Mouse (Mus musculus): ENCODE measurements at regions not wholly inside any gene's neighbourhood (a gene's known extent, or its start where the extent isn't known, plus 50 kb on each side); places are given as distances from the start of the nearest gene placed in this dataset.
A peak's percentile ranks its signal among the peaks of the same experiment; 100 is the strongest.

- no peaks in the 10 kb centered on the region for H3K4me1 ChIP-seq (replicated peaks)
- no peaks in the 10 kb centered on the region for H3K9me3 ChIP-seq
- H3K36me3 ChIP-seq: no peaks in the 10 kb centered on the region
- WGBS: 42% methylated on average over 17 of the region's 17 CpGs
- H3K27me3 ChIP-seq (replicated peaks): no peaks in the 10 kb centered on the region
- no peak overlapping the region for H3K9ac ChIP-seq
- no peak for ATAC-seq
- H3K4me2 ChIP-seq (replicated peaks): peak overlapping the region; percentile 36
- H3K27ac ChIP-seq: no peak overlapping the region
- H3K4me3 ChIP-seq (replicated peaks): no peak overlapping the region
These were observed 108.7 kb downstream of the Gm26897 start for GRCm38 (mm10) chr5:111842461-111842860.

DNA sequence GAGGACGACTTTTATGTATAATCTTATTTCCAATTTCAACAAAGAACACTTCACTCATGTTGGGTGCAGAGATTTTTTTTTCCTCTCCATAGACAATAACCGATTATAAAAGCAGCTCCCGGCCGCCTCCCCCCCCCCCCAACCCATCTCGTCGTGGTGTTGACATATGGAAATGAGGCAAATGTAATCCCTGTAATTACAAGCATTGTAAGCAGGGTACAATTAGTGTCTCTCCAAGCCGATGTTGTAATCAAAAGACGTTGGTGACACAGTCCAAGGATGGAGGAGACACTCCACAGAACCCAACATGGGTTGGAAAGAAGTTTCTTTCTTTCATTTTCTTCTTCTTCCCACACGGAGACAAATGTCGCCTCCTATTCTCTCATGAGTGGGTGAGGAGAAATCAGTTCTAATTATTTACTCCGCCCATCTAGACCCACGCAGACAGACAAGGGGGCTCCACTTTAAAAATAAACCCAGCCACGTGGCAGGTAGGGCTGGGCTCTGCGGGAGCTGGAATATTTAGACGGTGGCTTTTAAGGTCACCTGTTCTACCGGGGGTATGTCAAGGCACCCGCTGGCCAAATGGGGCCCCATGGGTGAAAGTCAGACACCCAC, 110.0 kb downstream of the Gm26897 start:
- no peak overlapping the region for H3K27ac ChIP-seq
- H3K4me1 ChIP-seq (replicated peaks): no peaks in the 10 kb centered on the region
- 45% methylated on average over 17 of the region's 17 CpGs for WGBS
- no peak overlapping the region for H3K4me3 ChIP-seq (replicated peaks)
- no peak overlapping the region for H3K4me2 ChIP-seq (replicated peaks)
- H3K36me3 ChIP-seq: no peaks in the 10 kb centered on the region
- H3K27me3 ChIP-seq (replicated peaks): no peaks in the 10 kb centered on the region
- H3K9me3 ChIP-seq: no peaks in the 10 kb centered on the region
- ATAC-seq: no peak
- no peak overlapping the region for H3K9ac ChIP-seq

- H3K27me3 ChIP-seq (replicated peaks): no peaks in the 10 kb centered on the region
- no peaks in the 10 kb centered on the region for H3K9me3 ChIP-seq
- no peak overlapping the region for H3K9ac ChIP-seq
- H3K4me2 ChIP-seq (replicated peaks): no peak overlapping the region
- no peak overlapping the region for H3K4me3 ChIP-seq (replicated peaks)
- H3K4me1 ChIP-seq (replicated peaks): no peaks in the 10 kb centered on the region
- 49% methylated on average over 3 of the region's 3 CpGs for WGBS
- ATAC-seq: no peak
- H3K36me3 ChIP-seq: no peaks in the 10 kb centered on the region
- no peak overlapping the region for H3K27ac ChIP-seq
These were observed 110.8 kb downstream of the Gm26897 start for GRCm38 (mm10) chr5:111844528-111844927.

- no peaks in the 10 kb centered on the region for H3K36me3 ChIP-seq
- no peak overlapping the region for H3K27ac ChIP-seq
- no peak overlapping the region for H3K4me2 ChIP-seq (replicated peaks)
- no peaks in the 10 kb centered on the region for H3K9me3 ChIP-seq
- H3K4me3 ChIP-seq (replicated peaks): no peak overlapping the region
- WGBS: 78% methylated on average over 10 of the region's 10 CpGs
- no peaks in the 10 kb centered on the region for H3K27me3 ChIP-seq (replicated peaks)
- H3K4me1 ChIP-seq (replicated peaks): no peaks in the 10 kb centered on the region
- ATAC-seq: no peak
- H3K9ac ChIP-seq: no peak overlapping the region
These were observed 115.2 kb downstream of the Gm26897 start for GRCm38 (mm10) chr5:111848917-111849316.

DNA sequence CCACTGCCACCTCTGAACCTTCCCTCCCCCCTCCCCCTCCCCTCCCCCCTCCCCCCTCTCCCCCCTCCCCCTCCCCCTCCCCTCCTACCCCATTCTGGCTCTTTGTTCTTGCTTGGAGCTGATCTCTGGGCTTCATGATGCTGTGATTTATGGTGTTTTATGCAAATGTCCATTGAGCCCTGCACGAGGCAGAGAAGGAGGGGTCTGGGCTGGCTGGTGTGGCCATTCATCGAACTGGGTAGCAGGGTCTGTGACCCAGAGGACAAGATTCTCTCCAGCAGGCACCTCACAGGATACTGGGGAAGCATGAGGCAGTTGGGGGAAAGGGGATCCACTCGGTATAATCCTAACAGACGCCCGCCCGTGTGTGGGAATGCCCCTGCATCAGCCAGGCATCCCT, 119.0 kb downstream of the Gm26897 start:
- H3K27me3 ChIP-seq (replicated peaks): no peaks in the 10 kb centered on the region
- H3K4me1 ChIP-seq (replicated peaks): no peaks in the 10 kb centered on the region
- no peak overlapping the region for H3K4me3 ChIP-seq (replicated peaks)
- no peak overlapping the region for H3K9ac ChIP-seq
- no peak overlapping the region for H3K4me2 ChIP-seq (replicated peaks)
- H3K36me3 ChIP-seq: no peaks in the 10 kb centered on the region
- H3K27ac ChIP-seq: no peak overlapping the region
- WGBS: 40% methylated on average over 6 of the region's 6 CpGs
- H3K9me3 ChIP-seq: no peaks in the 10 kb centered on the region
- no peak for ATAC-seq

DNA sequence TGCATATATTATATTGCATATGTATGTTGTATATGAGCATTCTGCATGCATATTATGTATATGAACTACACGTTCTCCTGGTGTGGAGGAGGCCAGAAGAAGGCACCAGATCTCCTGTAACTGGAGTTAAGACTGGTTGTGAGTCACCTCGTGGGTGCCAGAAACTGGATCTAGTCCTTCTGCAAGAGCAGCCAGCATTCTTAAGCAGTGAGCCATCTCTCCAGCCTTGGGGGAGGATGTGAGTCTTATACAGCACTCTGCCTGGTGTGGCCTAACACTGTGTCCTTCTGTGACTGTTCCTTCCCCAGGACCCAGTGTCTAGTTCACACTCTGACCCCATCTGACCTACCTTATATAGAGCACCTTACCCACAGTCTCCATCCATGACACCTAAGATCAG, 121.6 kb downstream of the Gm26897 start:
- Histone ChIP-seq H3K9ac (no peak overlapping the region), H3K27ac (no peak overlapping the region), H3K9me3 (no peaks in the 10 kb centered on the region), H3K4me2 (replicated peaks) (no peak overlapping the region), H3K4me1 (replicated peaks) (0 out of 2 replicates have a peak, but pooled peaks cover 5% of the 10 kb centered on the region), H3K4me3 (replicated peaks) (no peak overlapping the region), H3K36me3 (no peaks in the 10 kb centered on the region), H3K27me3 (replicated peaks) (no peaks in the 10 kb centered on the region)
- ATAC-seq: no peak
- WGBS: 66% methylated on average over 2 of the region's 2 CpGs

- H3K4me1 ChIP-seq (replicated peaks): 0 out of 2 replicates have a peak, but pooled peaks cover 5% of the 10 kb centered on the region
- no peak overlapping the region for H3K9ac ChIP-seq
- no peak for ATAC-seq
- no peaks in the 10 kb centered on the region for H3K36me3 ChIP-seq
- H3K27me3 ChIP-seq (replicated peaks): no peaks in the 10 kb centered on the region
- H3K9me3 ChIP-seq: no peaks in the 10 kb centered on the region
- no peak overlapping the region for H3K4me2 ChIP-seq (replicated peaks)
- H3K27ac ChIP-seq: no peak overlapping the region
- no peak overlapping the region for H3K4me3 ChIP-seq (replicated peaks)
- 93% methylated on average over 7 of the region's 7 CpGs for WGBS
These were observed 123.5 kb downstream of the Gm26897 start for GRCm38 (mm10) chr5:111857200-111857599.

DNA sequence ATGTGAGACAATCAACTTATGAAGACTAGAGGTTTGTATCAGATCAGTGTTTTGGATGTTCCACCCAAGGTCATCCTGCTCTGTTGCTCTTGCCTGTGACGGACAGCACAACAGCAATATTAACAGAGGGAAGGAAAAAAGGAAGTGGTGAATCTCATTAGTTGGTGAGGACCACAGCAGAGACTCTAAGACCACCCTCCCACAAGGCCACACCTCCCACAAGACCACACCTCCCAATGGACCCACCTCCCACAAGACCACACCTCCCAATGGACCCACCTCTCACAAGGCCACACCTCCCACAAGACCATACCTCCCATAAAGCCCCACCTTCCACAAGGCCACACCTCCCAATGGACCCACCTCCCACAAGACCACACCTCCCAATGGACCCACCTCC, 126.7 kb downstream of the Gm26897 start:
- no peaks in the 10 kb centered on the region for H3K36me3 ChIP-seq
- H3K9ac ChIP-seq: no peak overlapping the region
- H3K27me3 ChIP-seq (replicated peaks): no peaks in the 10 kb centered on the region
- no peak overlapping the region for H3K27ac ChIP-seq
- H3K4me2 ChIP-seq (replicated peaks): no peak overlapping the region
- H3K4me3 ChIP-seq (replicated peaks): no peak overlapping the region
- H3K4me1 ChIP-seq (replicated peaks): peaks cover 7% of the 10 kb centered on the region; the same call in 1 of the 2 replicates
- H3K9me3 ChIP-seq: no peaks in the 10 kb centered on the region
- ATAC-seq: no peak
- 94% methylated on average over 1 of the region's 1 CpGs for WGBS

GRCm38 (mm10) chr5:111862331-111862730, 128.6 kb downstream of the Gm26897 start:
- 91% methylated on average over 4 of the region's 4 CpGs for WGBS
- H3K4me3 ChIP-seq (replicated peaks): no peak overlapping the region
- H3K4me2 ChIP-seq (replicated peaks): no peak overlapping the region
- no peak overlapping the region for H3K9ac ChIP-seq
- H3K27ac ChIP-seq: no peak overlapping the region
- ATAC-seq: no peak
- H3K4me1 ChIP-seq (replicated peaks): peaks cover 7% of the 10 kb centered on the region; the same call in 1 of the 2 replicates
- no peaks in the 10 kb centered on the region for H3K36me3 ChIP-seq
- no peaks in the 10 kb centered on the region for H3K27me3 ChIP-seq (replicated peaks)
- H3K9me3 ChIP-seq: no peaks in the 10 kb centered on the region

DNA sequence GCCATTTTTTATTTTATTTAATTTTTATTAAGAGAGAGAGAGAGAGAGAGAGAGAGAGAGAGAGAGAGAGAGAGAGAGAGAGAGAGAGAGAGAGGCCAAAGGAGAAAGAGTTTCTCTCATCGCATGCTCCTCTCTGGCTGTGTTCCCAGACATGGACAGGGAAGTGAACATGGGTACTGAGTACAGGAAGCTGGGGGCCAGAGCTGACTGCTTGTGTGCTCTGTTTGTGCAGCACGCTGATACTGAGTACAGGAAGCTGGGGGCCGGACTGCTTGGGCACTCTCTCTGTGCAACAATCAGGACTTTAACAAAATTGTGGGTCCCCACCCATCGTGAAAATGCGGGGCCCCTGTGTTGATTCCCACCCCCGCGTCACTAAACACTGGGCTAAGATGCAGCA, 130.2 kb downstream of the Gm26897 start:
- ATAC-seq: peak; percentile 56; the same call in 1 of the 2 replicates
- Histone ChIP-seq H3K36me3 (no peaks in the 10 kb centered on the region), H3K27me3 (replicated peaks) (no peaks in the 10 kb centered on the region), H3K4me2 (replicated peaks) (0 out of 2 replicates have a peak overlapping the region, but pooled peaks have one; percentile 14), H3K4me1 (replicated peaks) (peaks cover 3% of the 10 kb centered on the region; the same call in 1 of the 2 replicates), H3K9me3 (no peaks in the 10 kb centered on the region), H3K9ac (no peak overlapping the region), H3K4me3 (replicated peaks) (no peak overlapping the region), H3K27ac (no peak overlapping the region)
- WGBS: 44% methylated on average over 7 of the region's 7 CpGs

DNA sequence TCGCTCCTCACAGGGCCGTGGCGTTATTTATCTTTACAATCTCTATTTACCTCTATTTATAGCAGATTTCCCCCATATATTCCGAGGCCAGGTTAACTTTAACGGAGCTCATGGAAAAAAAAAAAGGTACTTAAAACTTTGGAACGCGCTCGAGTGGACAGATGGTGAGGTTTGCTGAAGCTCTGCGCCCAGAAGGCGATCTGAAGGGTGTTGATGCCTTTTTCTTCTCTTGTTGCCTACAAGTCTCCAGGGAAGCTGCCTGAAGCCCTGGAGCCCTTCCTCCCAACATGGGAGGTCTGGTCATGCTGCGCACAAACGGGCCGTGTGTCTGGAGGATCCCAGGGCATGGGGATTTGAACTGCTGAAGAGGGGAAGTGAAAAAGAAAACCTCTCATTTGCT, 130.9 kb downstream of the Gm26897 start:
- Histone ChIP-seq H3K9ac (no peak overlapping the region), H3K4me3 (replicated peaks) (no peak overlapping the region), H3K9me3 (no peaks in the 10 kb centered on the region), H3K4me1 (replicated peaks) (peaks cover 3% of the 10 kb centered on the region; the same call in 1 of the 2 replicates), H3K27me3 (replicated peaks) (no peaks in the 10 kb centered on the region), H3K36me3 (no peaks in the 10 kb centered on the region), H3K27ac (no peak overlapping the region), H3K4me2 (replicated peaks) (0 out of 2 replicates have a peak overlapping the region, but pooled peaks have one; percentile 14)
- no peak for ATAC-seq
- WGBS: 55% methylated on average over 13 of the region's 13 CpGs

DNA sequence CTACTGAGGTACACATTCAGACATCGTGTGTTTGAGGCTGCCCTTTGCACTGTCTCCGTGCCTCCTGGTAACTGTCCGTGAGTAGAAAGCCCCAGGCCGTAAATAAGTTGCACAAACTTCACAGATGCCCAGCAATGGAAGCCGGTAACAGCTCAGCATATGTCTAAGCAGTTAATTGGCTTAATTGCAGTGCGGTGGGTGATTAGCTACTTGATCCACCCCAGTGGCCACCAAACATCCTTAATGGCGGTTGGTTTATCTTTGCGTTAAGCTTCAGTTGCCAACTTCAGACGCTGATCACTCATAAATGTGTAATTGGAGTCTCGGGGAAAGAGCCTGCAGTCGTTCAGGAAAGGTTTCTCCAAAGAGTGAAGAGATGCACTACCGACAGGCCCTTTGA, 135.3 kb downstream of the Gm26897 start:
- H3K36me3 ChIP-seq: no peaks in the 10 kb centered on the region
- 67% methylated on average over 12 of the region's 12 CpGs for WGBS
- H3K9me3 ChIP-seq: peaks cover 13% of the 10 kb centered on the region; the same call in 1 of the 2 replicates
- H3K9ac ChIP-seq: no peak overlapping the region
- ATAC-seq: no peak
- no peak overlapping the region for H3K4me3 ChIP-seq (replicated peaks)
- no peaks in the 10 kb centered on the region for H3K27me3 ChIP-seq (replicated peaks)
- H3K4me2 ChIP-seq (replicated peaks): no peak overlapping the region
- no peak overlapping the region for H3K27ac ChIP-seq
- H3K4me1 ChIP-seq (replicated peaks): peaks cover 3% of the 10 kb centered on the region; the same call in 1 of the 2 replicates

- Histone ChIP-seq H3K9ac (no peak overlapping the region; the same call in 1 of the 2 replicates), H3K4me2 (replicated peaks) (no peak overlapping the region; the same call in 1 of the 2 replicates), H3K27me3 (replicated peaks) (no peaks in the 10 kb centered on the region), H3K27ac (peak overlapping the region; percentile 49; the same call in 1 of the 2 replicates), H3K9me3 (no peaks in the 10 kb centered on the region), H3K4me3 (replicated peaks) (no peak overlapping the region), H3K36me3 (no peaks in the 10 kb centered on the region), H3K4me1 (replicated peaks) (peaks cover 19% of the 10 kb centered on the region)
- ATAC-seq: peak; percentile 79
- WGBS: 5% methylated on average over 8 of the region's 8 CpGs
These were observed 143.6 kb downstream of the Gm26897 start for GRCm38 (mm10) chr5:111877165-111877793.
